Comparison of ENCODE assay signal across 20 mouse cellular contexts in the genomic region with DNA sequence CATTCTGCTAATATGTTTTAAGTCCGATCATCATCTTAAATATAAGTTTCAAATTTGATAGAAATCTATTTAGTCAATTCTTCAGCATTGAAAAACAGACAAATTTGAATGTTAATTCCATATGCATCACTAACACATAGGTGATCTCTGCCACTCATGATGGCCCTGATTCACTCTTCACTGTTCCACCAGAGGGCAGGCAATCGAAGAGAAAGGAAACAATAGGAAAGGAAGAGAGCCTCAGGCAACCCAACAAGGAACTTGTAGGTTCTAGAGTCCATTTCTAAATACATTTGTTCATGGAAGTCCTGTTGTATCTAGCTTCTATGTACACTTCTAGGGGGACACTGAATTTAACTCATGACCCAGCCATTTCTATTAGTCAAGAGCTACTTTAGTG.
DNase-seq lines count a peak whose midpoint lies in the region; ATAC-seq and TF ChIP-seq lines count a peak whose summit lies in the region.
"Had no signal": no experiment of that assay in that cellular context is flagged by ENCODE, and none has a peak within 500 bp of the region (broad histone marks: within the 10 kb centered on the region; RNA-seq: fewer than 3 reads in every experiment).

No protein-coding gene starts in this region.

- no peaks in the 10 kb centered on the region for H3K4me1 ChIP-seq in limb, embryonic 10.5 days
- H3K4me1 ChIP-seq: embryonic facial prominence, embryonic 15.5 days; forebrain, embryonic 10.5 days; hindbrain, embryonic 10.5 days; intestine, embryonic 15.5 days; kidney, embryonic 15.5 days; liver, embryonic 13.5 days; midbrain, embryonic 12.5 days; neural tube, embryonic 15.5 days had no signal

- ATAC-seq in CD4-positive, CD25-positive, alpha-beta regulatory T cell, adult 4 months: peak; percentile 66
- peak; percentile 54 for ATAC-seq in activated CD4-positive, CD25-positive, alpha-beta regulatory T cell, adult 4 months
- ATAC-seq: intestine, embryonic 15.5 days had no signal

- DNase-seq in layer of hippocampus, adult 2 months (ENCODE audit: low spot score in 2 of 2): no peak
- no peak for DNase-seq in layer of hippocampus, adult 8-10 months (ENCODE audit: low spot score in 2 of 2)
- peak; percentile 45 for DNase-seq in thymus, postnatal 25 days
- no peak for DNase-seq in yolk sac, embryonic 10.5 days (ENCODE audit: low spot score)
- DNase-seq in limb, embryonic 10.5 days (ENCODE audit: low spot score): no peak
- no peak for DNase-seq in embryo, embryonic 9.5 days (ENCODE audit: extremely low spot score)
- DNase-seq: B cell, adult 2 months; cerebellum, adult 9-10 months; heart, adult 18-20 months; liver, embryonic 13.5 days; lung, postnatal 14 days had no signal

- H3K36me3 ChIP-seq in limb, embryonic 10.5 days: no peaks in the 10 kb centered on the region
- H3K36me3 ChIP-seq: embryonic facial prominence, embryonic 15.5 days; forebrain, embryonic 10.5 days; hindbrain, embryonic 10.5 days; intestine, embryonic 15.5 days; kidney, embryonic 15.5 days; liver, embryonic 13.5 days; midbrain, embryonic 12.5 days; neural tube, embryonic 15.5 days had no signal

- TF ChIP-seq CTCF in layer of hippocampus, adult 2 months (conservative IDR thresholded peaks at IDR 0.05): peak; percentile 15; the same call in 1 of the 2 replicates

- WGBS in limb, embryonic 10.5 days: 94% methylated on average over 2 of the region's 2 CpGs

- no peak overlapping the region for H3K4me3 ChIP-seq in layer of hippocampus, adult 2 months
- H3K4me3 ChIP-seq in limb, embryonic 10.5 days: no peak overlapping the region
- H3K4me3 ChIP-seq: embryonic facial prominence, embryonic 15.5 days; forebrain, embryonic 10.5 days; hindbrain, embryonic 10.5 days; intestine, embryonic 15.5 days; kidney, embryonic 15.5 days; liver, embryonic 13.5 days; midbrain, embryonic 12.5 days; neural tube, embryonic 15.5 days had no signal

- H3K27ac ChIP-seq in layer of hippocampus, adult 2 months: no peak overlapping the region
- no peak overlapping the region for H3K27ac ChIP-seq in limb, embryonic 10.5 days
- H3K27ac ChIP-seq: embryonic facial prominence, embryonic 15.5 days; forebrain, embryonic 10.5 days; hindbrain, embryonic 10.5 days; intestine, embryonic 15.5 days; kidney, embryonic 15.5 days; liver, embryonic 13.5 days; midbrain, embryonic 12.5 days; neural tube, embryonic 15.5 days had no signal

- no peaks in the 10 kb centered on the region for H3K27me3 ChIP-seq in limb, embryonic 10.5 days (ENCODE audit: low read depth, poor library complexity, severe bottlenecking)
- H3K27me3 ChIP-seq: embryonic facial prominence, embryonic 15.5 days; intestine, embryonic 15.5 days; kidney, embryonic 15.5 days; liver, embryonic 13.5 days; midbrain, embryonic 12.5 days; neural tube, embryonic 15.5 days had no signal

- no peaks in the 10 kb centered on the region for H3K9me3 ChIP-seq in limb, embryonic 10.5 days (replicated peaks)
- H3K9me3 ChIP-seq: embryonic facial prominence, embryonic 15.5 days; forebrain, embryonic 10.5 days; hindbrain, embryonic 10.5 days; intestine, embryonic 15.5 days; kidney, embryonic 15.5 days; liver, embryonic 13.5 days; midbrain, embryonic 12.5 days; neural tube, embryonic 15.5 days had no signal
